Mouse (Mus musculus): ENCODE data around the gene Izumo1r. TPM values are rescaled to one million over a fixed set of nuclear protein-coding genes. Genes with fewer than 3 reads are reported as not detected.

The Izumo1r gene
- polyA plus RNA-seq, 1 experiment from 2014 or later: not detected

DNA sequence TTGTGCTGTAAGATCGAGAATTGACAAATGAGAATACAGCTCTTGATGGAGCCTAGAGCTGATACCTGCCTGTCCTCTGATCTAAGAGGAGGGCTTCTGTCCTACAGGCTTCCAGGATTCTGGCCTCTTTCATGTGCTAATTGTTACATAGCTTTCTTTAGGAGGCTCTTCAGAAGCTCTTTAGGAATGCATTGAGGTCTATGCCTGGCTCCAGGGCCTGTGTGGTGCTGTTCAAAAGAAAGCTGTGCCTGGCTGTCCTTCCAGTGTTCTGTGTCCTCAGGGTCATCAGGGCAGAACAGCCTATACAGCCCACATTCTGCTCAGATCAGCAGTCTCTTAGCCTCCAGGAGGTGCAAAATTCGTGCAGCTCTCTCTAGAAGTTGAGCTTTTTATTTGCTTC lies 31.1 kb upstream of the Izumo1r start:
- Histone ChIP-seq H3K36me3 (ENCODE audit: control insufficient read depth, insufficient read depth, low read length) (no peaks in the 10 kb centered on the region), H3K27ac (ENCODE audit: low read depth, low read length) (no peak overlapping the region), H3K9me3 (replicated peaks; ENCODE audit: control insufficient read depth, low read length) (no peaks in the 10 kb centered on the region), H3K4me3 (ENCODE audit: low read depth, low read length) (no peak overlapping the region), H3K4me2 (no peak overlapping the region), H3K9ac (ENCODE audit: low read depth, low read length) (no peak overlapping the region), H3K27me3 (ENCODE audit: control insufficient read depth, insufficient read depth, low read length) (no peaks in the 10 kb centered on the region), H3K4me1 (ENCODE audit: control insufficient read depth, insufficient read depth, low read length) (peaks cover 7% of the 10 kb centered on the region)
- WGBS (ENCODE audit: insufficient replicate concordance): 43% methylated on average over 2 of the region's 2 CpGs
- ATAC-seq (replicated peaks; ENCODE audit: insufficient number of reproducible peaks, low FRiP score, low TSS enrichment): no peak

DNA sequence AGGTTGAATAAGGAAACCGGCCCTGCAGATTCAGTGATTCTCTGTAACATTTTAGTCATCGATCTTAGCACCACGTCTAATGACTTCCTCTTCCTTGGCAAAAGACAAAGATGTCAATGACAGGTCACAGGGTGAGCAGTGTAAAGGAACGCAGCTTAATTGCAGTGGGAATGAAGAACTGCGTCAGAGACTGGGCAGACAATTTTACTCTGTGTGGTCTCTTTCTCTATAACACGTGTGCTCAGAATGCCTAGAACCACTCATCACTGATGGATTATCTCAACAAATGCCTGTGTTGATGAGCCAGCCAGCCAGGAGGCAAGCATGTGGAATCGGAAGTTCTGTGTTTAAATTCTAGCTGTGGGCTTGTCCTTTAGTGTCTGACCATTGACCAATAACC lies 28.2 kb upstream of the Izumo1r start:
- Histone ChIP-seq H3K4me2 (no peak overlapping the region), H3K27ac (ENCODE audit: low read depth, low read length) (no peak overlapping the region), H3K27me3 (ENCODE audit: control insufficient read depth, insufficient read depth, low read length) (no peaks in the 10 kb centered on the region), H3K4me3 (ENCODE audit: low read depth, low read length) (no peak overlapping the region), H3K4me1 (ENCODE audit: control insufficient read depth, insufficient read depth, low read length) (peaks cover 6% of the 10 kb centered on the region), H3K9ac (ENCODE audit: low read depth, low read length) (no peak overlapping the region), H3K9me3 (replicated peaks; ENCODE audit: control insufficient read depth, low read length) (no peaks in the 10 kb centered on the region), H3K36me3 (ENCODE audit: control insufficient read depth, insufficient read depth, low read length) (no peaks in the 10 kb centered on the region)
- ATAC-seq (replicated peaks; ENCODE audit: insufficient number of reproducible peaks, low FRiP score, low TSS enrichment): no peak
- 58% methylated on average over 7 of the region's 7 CpGs for WGBS (ENCODE audit: insufficient replicate concordance)

- H3K4me3 ChIP-seq (ENCODE audit: low read depth, low read length): no peak overlapping the region
- ATAC-seq (replicated peaks; ENCODE audit: insufficient number of reproducible peaks, low FRiP score, low TSS enrichment): no peak
- 71% methylated on average over 8 of the region's 8 CpGs for WGBS (ENCODE audit: insufficient replicate concordance)
- H3K27ac ChIP-seq (ENCODE audit: low read depth, low read length): no peak overlapping the region
- H3K9me3 ChIP-seq (replicated peaks; ENCODE audit: control insufficient read depth, low read length): no peaks in the 10 kb centered on the region
- H3K4me2 ChIP-seq: no peak overlapping the region
- no peaks in the 10 kb centered on the region for H3K27me3 ChIP-seq (ENCODE audit: control insufficient read depth, insufficient read depth, low read length)
- H3K36me3 ChIP-seq (ENCODE audit: control insufficient read depth, insufficient read depth, low read length): no peaks in the 10 kb centered on the region
- H3K4me1 ChIP-seq (ENCODE audit: control insufficient read depth, insufficient read depth, low read length): 0 out of 2 replicates have a peak, but pooled peaks cover 3% of the 10 kb centered on the region
- H3K9ac ChIP-seq (ENCODE audit: low read depth, low read length): no peak overlapping the region
These were observed 27.5 kb upstream of the Izumo1r start for GRCm38 (mm10) chr9:14931211-14931610.

GRCm38 (mm10) chr9:14926593-14926992 lies 22.8 kb upstream of the Izumo1r start:
- Histone ChIP-seq H3K9me3 (replicated peaks; ENCODE audit: control insufficient read depth, low read length) (no peaks in the 10 kb centered on the region), H3K9ac (ENCODE audit: low read depth, low read length) (no peak overlapping the region), H3K4me1 (ENCODE audit: control insufficient read depth, insufficient read depth, low read length) (no peaks in the 10 kb centered on the region), H3K27me3 (ENCODE audit: control insufficient read depth, insufficient read depth, low read length) (no peaks in the 10 kb centered on the region), H3K36me3 (ENCODE audit: control insufficient read depth, insufficient read depth, low read length) (no peaks in the 10 kb centered on the region), H3K4me2 (no peak overlapping the region), H3K4me3 (ENCODE audit: low read depth, low read length) (no peak overlapping the region), H3K27ac (ENCODE audit: low read depth, low read length) (no peak overlapping the region)
- ATAC-seq (replicated peaks; ENCODE audit: insufficient number of reproducible peaks, low FRiP score, low TSS enrichment): no peak
- 29% methylated on average over 1 of the region's 1 CpGs for WGBS (ENCODE audit: insufficient replicate concordance)

- no peak overlapping the region for H3K4me2 ChIP-seq
- no peaks in the 10 kb centered on the region for H3K27me3 ChIP-seq (ENCODE audit: control insufficient read depth, insufficient read depth, low read length)
- H3K9ac ChIP-seq (ENCODE audit: low read depth, low read length): no peak overlapping the region
- no peaks in the 10 kb centered on the region for H3K9me3 ChIP-seq (replicated peaks; ENCODE audit: control insufficient read depth, low read length)
- H3K36me3 ChIP-seq (ENCODE audit: control insufficient read depth, insufficient read depth, low read length): no peaks in the 10 kb centered on the region
- no peak overlapping the region for H3K27ac ChIP-seq (ENCODE audit: low read depth, low read length)
- WGBS (ENCODE audit: insufficient replicate concordance): 67% methylated on average over 4 of the region's 4 CpGs
- no peak overlapping the region for H3K4me3 ChIP-seq (ENCODE audit: low read depth, low read length)
- ATAC-seq (replicated peaks; ENCODE audit: insufficient number of reproducible peaks, low FRiP score, low TSS enrichment): no peak
- no peaks in the 10 kb centered on the region for H3K4me1 ChIP-seq (ENCODE audit: control insufficient read depth, insufficient read depth, low read length)
These were observed 19.9 kb upstream of the Izumo1r start for GRCm38 (mm10) chr9:14923625-14924024.

DNA sequence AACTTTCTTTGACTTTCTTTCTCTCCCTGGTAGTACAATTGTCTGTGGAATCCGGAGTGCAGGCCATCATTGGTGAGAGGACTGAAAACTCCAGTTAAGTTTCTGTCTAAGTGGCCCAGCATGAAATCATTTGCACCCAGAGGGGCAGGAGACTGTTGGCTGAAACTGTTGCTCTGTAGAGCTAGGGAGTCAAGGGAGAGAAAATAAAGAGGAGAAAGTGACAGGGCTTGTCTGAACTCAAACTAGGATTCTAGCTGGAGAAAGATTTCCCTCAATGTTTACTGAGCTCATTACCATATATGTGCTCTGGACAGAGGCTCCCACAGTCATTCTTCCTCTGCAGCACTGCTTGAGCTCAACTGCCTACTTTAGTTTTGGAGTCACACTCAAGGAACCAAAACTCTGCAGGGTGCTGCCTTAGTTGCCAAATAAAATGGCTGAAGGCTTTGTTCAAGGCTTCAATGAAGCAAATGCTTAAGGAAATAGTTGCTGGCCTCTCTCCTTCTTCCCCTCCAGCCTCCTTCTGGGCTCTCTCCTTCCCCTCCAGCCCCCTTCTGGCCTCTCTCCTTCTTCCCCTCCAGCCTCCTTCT lies 18.3 kb upstream of the Izumo1r start:
- no peaks in the 10 kb centered on the region for H3K4me1 ChIP-seq (ENCODE audit: control insufficient read depth, insufficient read depth, low read length)
- no peaks in the 10 kb centered on the region for H3K36me3 ChIP-seq (ENCODE audit: control insufficient read depth, insufficient read depth, low read length)
- H3K27me3 ChIP-seq (ENCODE audit: control insufficient read depth, insufficient read depth, low read length): no peaks in the 10 kb centered on the region
- 28% methylated on average over 1 of the region's 1 CpGs for WGBS (ENCODE audit: insufficient replicate concordance)
- ATAC-seq (replicated peaks; ENCODE audit: insufficient number of reproducible peaks, low FRiP score, low TSS enrichment): no peak
- no peak overlapping the region for H3K4me3 ChIP-seq (ENCODE audit: low read depth, low read length)
- H3K9ac ChIP-seq (ENCODE audit: low read depth, low read length): no peak overlapping the region
- H3K4me2 ChIP-seq: no peak overlapping the region
- H3K27ac ChIP-seq (ENCODE audit: low read depth, low read length): no peak overlapping the region
- H3K9me3 ChIP-seq (replicated peaks; ENCODE audit: control insufficient read depth, low read length): no peaks in the 10 kb centered on the region

DNA sequence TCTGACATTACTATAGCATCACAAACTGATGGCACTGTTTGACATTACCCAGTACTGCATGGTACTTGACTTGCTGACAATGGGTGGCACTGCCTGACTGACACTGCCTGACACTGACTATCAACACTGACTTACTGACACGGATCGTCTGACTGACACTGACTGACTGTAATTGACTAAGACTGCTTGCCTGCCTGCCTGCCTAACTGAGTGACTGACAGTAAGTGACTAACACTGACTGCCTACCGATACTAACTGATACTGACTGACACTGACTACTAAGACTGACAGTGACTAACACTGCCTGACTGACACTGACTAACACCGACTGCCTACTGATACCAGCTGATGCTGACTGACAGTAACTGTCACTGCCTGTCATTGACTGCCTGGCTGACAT lies 17.5 kb upstream of the Izumo1r start:
- Histone ChIP-seq H3K27me3 (ENCODE audit: control insufficient read depth, insufficient read depth, low read length) (no peaks in the 10 kb centered on the region), H3K4me1 (ENCODE audit: control insufficient read depth, insufficient read depth, low read length) (no peaks in the 10 kb centered on the region), H3K9me3 (replicated peaks; ENCODE audit: control insufficient read depth, low read length) (no peaks in the 10 kb centered on the region), H3K4me2 (no peak overlapping the region), H3K27ac (ENCODE audit: low read depth, low read length) (no peak overlapping the region), H3K4me3 (ENCODE audit: low read depth, low read length) (no peak overlapping the region), H3K36me3 (ENCODE audit: control insufficient read depth, insufficient read depth, low read length) (no peaks in the 10 kb centered on the region), H3K9ac (ENCODE audit: low read depth, low read length) (no peak overlapping the region)
- ATAC-seq (replicated peaks; ENCODE audit: insufficient number of reproducible peaks, low FRiP score, low TSS enrichment): no peak
- WGBS (ENCODE audit: insufficient replicate concordance): 29% methylated on average over 4 of the region's 4 CpGs

GRCm38 (mm10) chr9:14920608-14921007 lies 16.9 kb upstream of the Izumo1r start:
- no peak overlapping the region for H3K9ac ChIP-seq (ENCODE audit: low read depth, low read length)
- no peaks in the 10 kb centered on the region for H3K9me3 ChIP-seq (replicated peaks; ENCODE audit: control insufficient read depth, low read length)
- H3K27ac ChIP-seq (ENCODE audit: low read depth, low read length): no peak overlapping the region
- H3K27me3 ChIP-seq (ENCODE audit: control insufficient read depth, insufficient read depth, low read length): no peaks in the 10 kb centered on the region
- H3K4me3 ChIP-seq (ENCODE audit: low read depth, low read length): no peak overlapping the region
- H3K4me2 ChIP-seq: no peak overlapping the region
- WGBS (ENCODE audit: insufficient replicate concordance): 71% methylated on average over 4 of the region's 4 CpGs
- H3K36me3 ChIP-seq (ENCODE audit: control insufficient read depth, insufficient read depth, low read length): no peaks in the 10 kb centered on the region
- H3K4me1 ChIP-seq (ENCODE audit: control insufficient read depth, insufficient read depth, low read length): no peaks in the 10 kb centered on the region
- ATAC-seq (replicated peaks; ENCODE audit: insufficient number of reproducible peaks, low FRiP score, low TSS enrichment): no peak

DNA sequence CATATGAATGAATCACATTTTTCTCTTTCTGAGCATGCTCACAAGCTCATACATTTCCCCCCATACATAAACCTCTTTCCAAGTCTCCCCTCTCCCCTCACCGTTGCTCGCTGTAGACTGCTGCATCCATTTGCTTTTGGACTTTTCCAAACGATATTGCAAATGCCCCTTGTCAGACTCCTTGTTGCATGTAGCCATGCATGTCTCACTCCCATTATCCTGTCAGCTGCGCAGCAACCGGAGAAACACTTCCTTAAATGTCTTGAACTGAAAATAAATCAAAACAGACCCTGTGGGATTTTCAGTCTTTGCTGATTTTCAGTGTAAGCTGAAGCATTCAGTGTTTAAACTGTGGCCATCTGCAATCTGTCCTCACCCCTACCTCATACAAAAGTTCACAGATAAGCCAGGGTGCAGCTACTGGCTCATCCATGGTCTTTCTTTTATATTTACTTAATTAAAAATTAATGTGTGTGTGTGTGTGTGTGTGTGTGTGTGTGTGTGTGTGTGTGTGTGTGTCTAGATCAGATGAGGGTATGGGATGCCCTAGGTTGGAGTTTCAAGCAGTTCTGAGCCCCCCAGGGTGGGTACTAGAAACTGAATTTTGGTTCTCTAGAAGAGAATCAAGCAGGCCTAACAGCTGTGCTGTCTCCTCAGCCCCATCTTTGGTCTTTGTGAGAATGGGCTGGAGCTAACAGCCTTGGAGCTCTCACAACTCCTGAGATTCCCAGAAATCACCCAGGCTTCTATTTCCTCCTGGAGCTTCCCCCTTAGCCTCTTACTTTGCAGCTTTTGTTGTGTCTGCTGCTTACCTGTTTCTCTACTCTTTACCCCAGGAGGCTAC lies 15.3 kb upstream of the Izumo1r start:
- Histone ChIP-seq H3K4me1 (ENCODE audit: control insufficient read depth, insufficient read depth, low read length) (no peaks in the 10 kb centered on the region), H3K9ac (ENCODE audit: low read depth, low read length) (no peak overlapping the region), H3K27me3 (ENCODE audit: control insufficient read depth, insufficient read depth, low read length) (no peaks in the 10 kb centered on the region), H3K36me3 (ENCODE audit: control insufficient read depth, insufficient read depth, low read length) (no peaks in the 10 kb centered on the region), H3K4me3 (ENCODE audit: low read depth, low read length) (no peak overlapping the region), H3K27ac (ENCODE audit: low read depth, low read length) (no peak overlapping the region), H3K4me2 (no peak overlapping the region), H3K9me3 (replicated peaks; ENCODE audit: control insufficient read depth, low read length) (no peaks in the 10 kb centered on the region)
- WGBS (ENCODE audit: insufficient replicate concordance): 73% methylated on average over 5 of the region's 5 CpGs
- no peak for ATAC-seq (replicated peaks; ENCODE audit: insufficient number of reproducible peaks, low FRiP score, low TSS enrichment)
